ENCODE assay signal across 10 mouse cellular contexts in genomic region chr8:48511137-48511536, GRCm38 (mm10).
DNase-seq lines count a peak whose midpoint lies in the region; ATAC-seq lines count a peak whose summit lies in the region.
"Had no signal": no experiment of that assay in that cellular context is flagged by ENCODE, and none has a peak within 500 bp of the region (broad histone marks: within the 10 kb centered on the region; RNA-seq: fewer than 3 reads in every experiment).

No protein-coding gene starts in this region.

- WGBS in embryonic facial prominence, embryonic 14.5 days: 68% methylated on average over 14 of the region's 14 CpGs
- 91% methylated on average over 14 of the region's 14 CpGs for WGBS in embryonic facial prominence, embryonic 10.5 days
- WGBS in neural tube, embryonic 15.5 days: 75% methylated on average over 14 of the region's 14 CpGs

- peaks cover 13% of the 10 kb centered on the region for H3K4me1 ChIP-seq in embryonic facial prominence, embryonic 14.5 days (ENCODE audit: control insufficient read depth, insufficient read depth, low read length)
- H3K4me1 ChIP-seq in embryonic facial prominence, embryonic 10.5 days: peaks cover 26% of the 10 kb centered on the region
- H3K4me1 ChIP-seq in neural tube, embryonic 15.5 days: peaks cover 23% of the 10 kb centered on the region

- no peak overlapping the region for H3K27ac ChIP-seq in embryonic facial prominence, embryonic 14.5 days (replicated peaks; ENCODE audit: low read depth, low read length)
- no peak overlapping the region for H3K27ac ChIP-seq in embryonic facial prominence, embryonic 10.5 days (replicated peaks)
- H3K27ac ChIP-seq in neural tube, embryonic 15.5 days (replicated peaks): peak overlapping the region; percentile 29; the same call in 1 of the 2 replicates
- H3K27ac ChIP-seq: macrophage had no signal

- peak overlapping the region; percentile 18; the same call in 1 of the 2 replicates for H3K4me2 ChIP-seq in embryonic facial prominence, embryonic 14.5 days (ENCODE audit: low read depth, low read length)
- H3K4me2 ChIP-seq in neural tube, embryonic 15.5 days: no peak overlapping the region

- no peak for ATAC-seq in embryonic facial prominence, embryonic 14.5 days (ENCODE audit: low read depth)
- no peak for ATAC-seq in neural tube, embryonic 15.5 days (ENCODE audit: low FRiP score)

- peak; percentile 57 for DNase-seq in embryonic facial prominence, embryonic 14.5 days (ENCODE audit: low spot score)
- no peak for DNase-seq in embryonic facial prominence, embryonic 10.5 days (ENCODE audit: low spot score)
- DNase-seq in layer of hippocampus, adult 11-12 months (ENCODE audit: low spot score): peak; percentile 18
- DNase-seq in layer of hippocampus, adult 9-10 months (ENCODE audit: low spot score): no peak
- peak; percentile 19 for DNase-seq in fibroblast of lung, adult 2 months (ENCODE audit: low read depth)
- DNase-seq in spleen, adult 12 weeks (ENCODE audit: low spot score): no peak
- no peak for DNase-seq in urinary bladder, adult 2 months (ENCODE audit: low spot score)
- DNase-seq: cerebellum, adult 11 months had no signal

- H3K36me3 ChIP-seq in embryonic facial prominence, embryonic 14.5 days (ENCODE audit: control insufficient read depth, insufficient read depth, low read length): 0 out of 2 replicates have a peak, but pooled peaks cover 4% of the 10 kb centered on the region
- peaks cover 25% of the 10 kb centered on the region for H3K36me3 ChIP-seq in embryonic facial prominence, embryonic 10.5 days (replicated peaks)
- no peaks in the 10 kb centered on the region for H3K36me3 ChIP-seq in neural tube, embryonic 15.5 days

- no peaks in the 10 kb centered on the region for H3K9me3 ChIP-seq in embryonic facial prominence, embryonic 14.5 days (ENCODE audit: control insufficient read depth, low read length)
- H3K9me3 ChIP-seq in embryonic facial prominence, embryonic 10.5 days: no peaks in the 10 kb centered on the region
- no peaks in the 10 kb centered on the region for H3K9me3 ChIP-seq in neural tube, embryonic 15.5 days (replicated peaks)

- no peak overlapping the region for H3K4me3 ChIP-seq in embryonic facial prominence, embryonic 14.5 days (ENCODE audit: low read depth, low read length)
- no peak overlapping the region for H3K4me3 ChIP-seq in embryonic facial prominence, embryonic 10.5 days
- no peak overlapping the region for H3K4me3 ChIP-seq in neural tube, embryonic 15.5 days (replicated peaks)

- H3K9ac ChIP-seq in embryonic facial prominence, embryonic 14.5 days (ENCODE audit: low read depth, low read length): no peak overlapping the region
- H3K9ac ChIP-seq in neural tube, embryonic 15.5 days (replicated peaks): no peak overlapping the region

- H3K27me3 ChIP-seq in embryonic facial prominence, embryonic 14.5 days (replicated peaks; ENCODE audit: control insufficient read depth, insufficient read depth, low read length): no peaks in the 10 kb centered on the region
- H3K27me3 ChIP-seq in embryonic facial prominence, embryonic 10.5 days (replicated peaks; ENCODE audit: low read depth, poor library complexity, severe bottlenecking): no peaks in the 10 kb centered on the region
- H3K27me3 ChIP-seq in neural tube, embryonic 15.5 days (replicated peaks): no peaks in the 10 kb centered on the region

Comparison
In these comparisons a context has a peak if more than half of its experiments do, and no peak if none do; other contexts are left out.
1. DNase-seq: peak in embryonic facial prominence, embryonic 14.5 days (single experiment), layer of hippocampus, adult 11-12 months (single experiment) and fibroblast of lung, adult 2 months (single experiment); none in embryonic facial prominence, embryonic 10.5 days (single experiment), layer of hippocampus, adult 9-10 months (single experiment), spleen, adult 12 weeks (single experiment) and urinary bladder, adult 2 months (single experiment).